Mouse (Mus musculus): ENCODE results near the gene A930018P22Rik.
A peak's percentile ranks its signal among the peaks of the same experiment; 100 is the strongest.

A930018P22Rik gene

GRCm38 (mm10) chr2:104163978-104164487, 41.5 kb downstream of the A930018P22Rik start:
- no peak for DNase-seq

DNA sequence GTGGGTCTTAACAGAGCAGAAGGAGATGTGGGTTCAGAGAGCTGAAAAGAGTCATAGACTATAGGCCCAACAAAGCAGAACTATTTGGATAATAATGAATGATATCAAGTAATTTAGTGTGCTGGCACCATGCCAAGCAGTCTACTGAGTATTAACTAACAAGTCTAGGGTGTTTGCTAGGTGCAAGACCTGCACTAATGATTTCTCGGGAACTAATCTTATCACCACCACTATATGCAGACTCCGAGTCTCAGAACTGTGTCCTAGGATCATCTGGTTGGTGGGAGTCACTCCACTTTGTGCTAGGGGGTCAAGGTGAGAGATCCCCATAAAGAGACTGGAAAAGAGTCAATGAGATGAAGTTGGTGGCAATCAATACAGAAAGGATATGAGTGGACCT, 43.1 kb downstream of the A930018P22Rik start:
- no peak for DNase-seq

DNA sequence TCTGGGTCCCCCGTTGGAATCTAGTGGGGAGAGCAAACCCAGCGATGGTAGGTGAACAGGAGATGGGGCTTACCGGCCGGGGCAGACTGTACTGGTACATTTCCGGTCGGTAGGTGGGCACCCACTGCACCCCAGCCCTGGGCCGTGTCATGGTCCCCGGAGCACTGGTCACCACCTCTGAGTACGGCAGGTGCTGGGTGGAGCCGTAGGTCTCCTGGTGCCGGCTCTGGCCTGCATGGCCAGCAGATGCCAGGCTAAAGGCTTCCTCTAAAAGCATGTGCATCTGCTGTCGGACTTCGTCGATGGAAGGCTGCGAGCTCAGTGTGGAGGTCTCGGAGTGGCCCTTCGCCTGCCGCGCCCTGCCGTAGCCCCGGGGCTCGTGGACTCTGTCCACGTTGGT, 45.2 kb downstream of the A930018P22Rik start:
- DNase-seq = no peak

DNA sequence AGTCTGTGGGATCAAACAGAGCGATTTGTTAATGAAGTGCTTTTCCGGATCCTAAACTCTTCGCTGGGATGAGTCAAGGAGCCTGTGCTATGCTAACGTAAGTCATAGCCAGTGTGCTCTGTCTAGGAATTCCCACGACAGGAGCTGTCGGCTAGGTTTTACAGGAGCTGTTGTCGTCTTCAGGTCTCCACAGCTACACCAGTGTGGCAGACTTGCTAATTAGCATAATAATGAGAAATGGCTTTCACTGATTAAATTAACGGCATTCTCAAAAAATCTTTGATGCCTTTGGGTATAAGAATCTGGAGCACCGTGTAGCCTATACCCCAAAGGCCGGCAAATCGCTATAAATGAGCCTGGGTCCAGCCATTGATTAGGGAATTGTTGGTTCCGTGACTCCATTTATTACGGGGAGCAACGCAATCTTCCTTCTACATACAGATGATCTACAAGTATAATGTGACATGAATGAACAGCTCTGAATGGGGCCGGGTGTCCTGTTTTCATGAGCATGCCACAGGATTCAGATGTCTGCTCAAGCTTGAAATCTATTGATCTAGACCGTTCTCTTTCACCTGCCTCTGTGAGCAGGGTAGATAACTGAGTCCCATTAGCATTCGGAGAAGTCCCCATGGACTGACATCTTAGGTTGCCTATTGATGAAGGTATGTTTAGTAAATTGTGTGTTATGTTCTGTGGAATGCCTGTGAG, 45.8 kb downstream of the A930018P22Rik start:
- DNase-seq = no peak

GRCm38 (mm10) chr2:104172695-104173348, 50.3 kb downstream of the A930018P22Rik start:
- DNase-seq = peak; percentile 15

DNA sequence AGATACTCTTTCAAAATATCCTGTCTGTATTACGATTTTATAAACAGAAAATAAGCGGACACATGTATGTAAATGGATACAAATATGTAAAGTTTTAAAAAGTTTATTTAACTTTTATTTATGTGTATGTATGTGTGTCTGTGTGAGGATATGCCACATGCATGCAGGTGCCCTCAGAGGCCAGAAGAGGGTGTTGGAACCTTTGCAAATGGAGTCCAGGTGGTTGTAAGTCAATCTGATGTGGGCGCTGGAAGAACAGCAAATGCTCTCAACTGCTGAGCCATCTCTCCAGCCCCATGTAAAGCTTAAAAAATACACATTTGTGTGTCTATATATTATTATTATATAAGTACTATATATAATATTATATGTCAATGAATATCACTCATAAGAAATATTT, 50.9 kb downstream of the A930018P22Rik start:
- DNase-seq = no peak
